Mouse (Mus musculus) cortical plate, adult 2 months (tissue): Measurements from ENCODE around the gene Tpd52l1.

Experiments used
- CTCF ChIP-seq: fragments of 200-500 bp; IDR thresholded peaks from 2 replicates; pipeline ENCODE4 v1.5.1; 2011; ENCODE audit warnings: mild to moderate bottlenecking, control low read depth, low read length; ENCODE audit not compliant: insufficient read depth; ENCODE audit errors: extremely low read depth
- POLR2A ChIP-seq: fragments of 200-500 bp; IDR thresholded peaks from 2 replicates; pipeline ENCODE4 v1.6.1; 2011; ENCODE audit warnings: mild to moderate bottlenecking, low read length, control low read depth; ENCODE audit not compliant: insufficient read depth; ENCODE audit errors: extremely low read depth

- TF ChIP-seq POLR2A, result no peak
- TF ChIP-seq CTCF, result no peak
These were observed 86.0 kb downstream of the Tpd52l1 start for GRCm38 (mm10) chr10:31359749-31360148.
